Mouse (Mus musculus) stomach, postnatal 0 days (tissue): Measurements from ENCODE around the gene Rab3b.

Experiments
- CTCF ChIP-seq: IDR thresholded peaks from 2 replicates; pipeline ENCODE4 v1.5.1; 2016; ENCODE audit warnings: antibody characterized with exemption, low read depth, mild to moderate bottlenecking, moderate library complexity
- EP300 ChIP-seq: optimal IDR thresholded peaks from 2 replicates; pipeline ENCODE3; 2016; ENCODE audit warnings: antibody characterized with exemption

- TF ChIP-seq CTCF (no peak), EP300 (no peak)
These were observed 38.8 kb downstream of the Rab3b start for GRCm38 (mm10) chr4:108917654-108918053.
